Mouse (Mus musculus) intestine, embryonic 14.5 days (tissue): Measurements from ENCODE around the gene Atic. TPM values are rescaled to one million over a fixed set of nuclear protein-coding genes. Genes with fewer than 3 reads are reported as not detected.

Experiments used
- ATAC-seq: fragments of 200-750 bp; cut with Nextera tagmentation; replicated peaks from 2 replicates; pipeline ENCODE4 v1.8.0; 2017; ENCODE audit warnings: low read depth, moderate number of reproducible peaks, moderate TSS enrichment, moderate library complexity; ENCODE audit not compliant: low FRiP score, low TSS enrichment
- DNase-seq: peaks from one replicate; pipeline ENCODE4 v3.0.0-alpha.2; 2018; ENCODE audit warnings: low spot score
- H3K27ac ChIP-seq: fragments of 300-500 bp; sonication (generic); 2 replicates; pipeline ENCODE4 v1.5.1; 2014; ENCODE audit warnings: low read depth, mild to moderate bottlenecking, control low read depth
- H3K27me3 ChIP-seq: fragments of 300-500 bp; sonication (generic); replicated peaks from 2 replicates; pipeline ENCODE4 v1.6.1; 2014; ENCODE audit warnings: low read length, control low read depth; ENCODE audit not compliant: control insufficient read depth, insufficient read depth
- H3K36me3 ChIP-seq: fragments of 300-500 bp; sonication (generic); 2 replicates; pipeline ENCODE4 v1.6.1; 2014; ENCODE audit warnings: low read length, control low read depth; ENCODE audit not compliant: control insufficient read depth, insufficient read depth
- H3K4me1 ChIP-seq: fragments of 300-500 bp; sonication (generic); replicated peaks from 2 replicates; pipeline ENCODE4 v1.6.1; 2014; ENCODE audit warnings: low read length, control low read depth, mixed read lengths; ENCODE audit not compliant: control insufficient read depth, insufficient read depth
- H3K4me2 ChIP-seq: fragments of 300-500 bp; sonication (generic); 2 replicates; pipeline ENCODE4 v1.6.1; 2014; ENCODE audit warnings: low read length
- H3K4me3 ChIP-seq: fragments of 300-500 bp; sonication (generic); 2 replicates; pipeline ENCODE4 v1.5.1; 2014; ENCODE audit warnings: low read depth, low read length, control low read depth, mixed read lengths
- H3K9ac ChIP-seq: fragments of 300-500 bp; sonication (generic); 2 replicates; pipeline ENCODE4 v1.6.1; 2014; ENCODE audit warnings: mild to moderate bottlenecking, low read length
- H3K9me3 ChIP-seq: fragments of 300-500 bp; sonication (generic); 2 replicates; pipeline ENCODE4 v1.6.1; 2016; ENCODE audit warnings: low read length, control low read depth; ENCODE audit not compliant: control insufficient read depth
- WGBS: fragments of 180-500 bp; shearing (Covaris S2); extraction: QIAGEN DNeasy Blood & Tissue Kit; methylation state at CpG from one replicate; pipeline ENCODE4 v1.1.7; 2014; 5-methylcytosine and 5-hydroxymethylcytosine counted together
- polyA plus RNA-seq: library from polyadenylated mRNA; unstranded; fragments of >200 nt; fragmentation: Nextera tagmentation; extraction: Ambion mirVana; gene quantifications from 2 replicates; pipeline ENCODE4 v1.2.1, GENCODE M21; 2014

Atic gene
- polyA plus RNA-seq, 1 experiment from 2014 or later: 85.6 TPM

- DNase-seq: no peak
- 88% methylated on average over 8 of the region's 8 CpGs for WGBS
- Histone ChIP-seq H3K9ac (no peak overlapping the region), H3K27me3 (no peaks in the 10 kb centered on the region), H3K4me2 (no peak overlapping the region), H3K9me3 (no peaks in the 10 kb centered on the region), H3K4me1 (no peaks in the 10 kb centered on the region), H3K36me3 (peaks cover 61% of the 10 kb centered on the region), H3K27ac (no peak overlapping the region), H3K4me3 (no peak overlapping the region)
- ATAC-seq: no peak
These were observed 26.4 kb downstream of the Atic start for GRCm38 (mm10) chr1:71583302-71583701.

- DNase-seq (no peak), ATAC-seq (no peak)
- Histone ChIP-seq H3K9me3 (no peaks in the 10 kb centered on the region), H3K27ac (no peak overlapping the region), H3K4me3 (no peak overlapping the region), H3K4me1 (no peaks in the 10 kb centered on the region), H3K36me3 (peaks cover 61% of the 10 kb centered on the region), H3K4me2 (no peak overlapping the region), H3K27me3 (no peaks in the 10 kb centered on the region), H3K9ac (no peak overlapping the region)
- WGBS: 93% methylated on average over 7 of the region's 7 CpGs
These were observed 26.9 kb downstream of the Atic start for GRCm38 (mm10) chr1:71583900-71584299.

- Histone ChIP-seq H3K27me3 (no peaks in the 10 kb centered on the region), H3K4me2 (no peak overlapping the region), H3K9me3 (no peaks in the 10 kb centered on the region), H3K9ac (no peak overlapping the region), H3K4me3 (no peak overlapping the region), H3K27ac (no peak overlapping the region), H3K36me3 (peaks cover 69% of the 10 kb centered on the region), H3K4me1 (no peaks in the 10 kb centered on the region)
- ATAC-seq: no peak
- WGBS: 81% methylated on average over 7 of the region's 7 CpGs
- DNase-seq: no peak
These were observed 29.7 kb downstream of the Atic start for GRCm38 (mm10) chr1:71586658-71587057.

GRCm38 (mm10) chr1:71590038-71590437 is 33.1 kb downstream of the Atic start:
- 97% methylated on average over 11 of the region's 11 CpGs for WGBS
- Histone ChIP-seq H3K9ac (no peak overlapping the region), H3K4me2 (no peak overlapping the region), H3K4me1 (no peaks in the 10 kb centered on the region), H3K9me3 (no peaks in the 10 kb centered on the region), H3K36me3 (peaks cover 97% of the 10 kb centered on the region), H3K27me3 (no peaks in the 10 kb centered on the region), H3K4me3 (no peak overlapping the region), H3K27ac (no peak overlapping the region)
- DNase-seq (no peak), ATAC-seq (no peak)

GRCm38 (mm10) chr1:71593184-71593583 is 36.2 kb downstream of the Atic start:
- Histone ChIP-seq H3K36me3 (peaks cover 96% of the 10 kb centered on the region), H3K9me3 (no peaks in the 10 kb centered on the region), H3K9ac (no peak overlapping the region), H3K4me3 (no peak overlapping the region), H3K4me2 (no peak overlapping the region), H3K27ac (no peak overlapping the region), H3K27me3 (no peaks in the 10 kb centered on the region), H3K4me1 (no peaks in the 10 kb centered on the region)
- WGBS: 93% methylated on average over 9 of the region's 9 CpGs
- ATAC-seq (no peak), DNase-seq (no peak)

GRCm38 (mm10) chr1:71594268-71594667 is 37.3 kb downstream of the Atic start:
- DNase-seq: no peak
- 91% methylated on average over 2 of the region's 2 CpGs for WGBS
- Histone ChIP-seq H3K36me3 (peaks cover 96% of the 10 kb centered on the region), H3K4me2 (no peak overlapping the region), H3K4me3 (no peak overlapping the region), H3K4me1 (no peaks in the 10 kb centered on the region), H3K9ac (no peak overlapping the region), H3K27ac (no peak overlapping the region), H3K9me3 (no peaks in the 10 kb centered on the region), H3K27me3 (no peaks in the 10 kb centered on the region)
- no peak for ATAC-seq

- Histone ChIP-seq H3K4me1 (no peaks in the 10 kb centered on the region), H3K9me3 (no peaks in the 10 kb centered on the region), H3K36me3 (peaks cover 95% of the 10 kb centered on the region), H3K27me3 (no peaks in the 10 kb centered on the region), H3K27ac (no peak overlapping the region), H3K9ac (no peak overlapping the region), H3K4me2 (no peak overlapping the region), H3K4me3 (no peak overlapping the region)
- ATAC-seq (no peak), DNase-seq (no peak)
- 91% methylated on average over 4 of the region's 4 CpGs for WGBS
These were observed 38.4 kb downstream of the Atic start for GRCm38 (mm10) chr1:71595365-71595764.

- Histone ChIP-seq H3K4me1 (no peaks in the 10 kb centered on the region), H3K9me3 (no peaks in the 10 kb centered on the region), H3K27ac (no peak overlapping the region), H3K9ac (no peak overlapping the region), H3K4me2 (no peak overlapping the region), H3K36me3 (peaks cover 96% of the 10 kb centered on the region), H3K4me3 (no peak overlapping the region), H3K27me3 (no peaks in the 10 kb centered on the region)
- 87% methylated on average over 2 of the region's 2 CpGs for WGBS
- ATAC-seq: no peak
- no peak for DNase-seq
These were observed 48.8 kb downstream of the Atic start for GRCm38 (mm10) chr1:71605751-71606150.

- ATAC-seq (no peak), DNase-seq (no peak)
- no peaks in the 10 kb centered on the region for H3K27me3 ChIP-seq
- no peaks in the 10 kb centered on the region for H3K4me1 ChIP-seq
- H3K9me3 ChIP-seq: no peaks in the 10 kb centered on the region
- WGBS: 89% methylated on average over 8 of the region's 8 CpGs
- H3K27ac ChIP-seq: no peak overlapping the region
- no peak overlapping the region for H3K4me3 ChIP-seq
- no peak overlapping the region for H3K9ac ChIP-seq
- no peak overlapping the region for H3K4me2 ChIP-seq
- H3K36me3 ChIP-seq: peaks cover 96% of the 10 kb centered on the region
These were observed 49.8 kb downstream of the Atic start for GRCm38 (mm10) chr1:71606600-71607325.
